Mouse (Mus musculus): ENCODE measurements at regions not wholly inside any gene's neighbourhood (a gene's known extent, or its start where the extent isn't known, plus 50 kb on each side); places are given as distances from the start of the nearest gene placed in this dataset.
"Not testable (repeated sequence)": the region's sequence is repeated elsewhere in the genome, so short reads cannot be mapped to it uniquely, and the experiment has no call there.

- Histone ChIP-seq H3K27me3 (ENCODE audit: control insufficient read depth, insufficient read depth, low read length) (no peaks in the 10 kb centered on the region), H3K27ac (ENCODE audit: insufficient read depth, low read depth, low read length) (no peak overlapping the region), H3K36me3 (ENCODE audit: control insufficient read depth, insufficient read depth, low read length) (no peaks in the 10 kb centered on the region), H3K4me3 (ENCODE audit: low read depth, low read length) (no peak overlapping the region), H3K4me1 (ENCODE audit: control insufficient read depth, insufficient read depth, insufficient read length, low read length) (no peaks in the 10 kb centered on the region)
- TF ChIP-seq POLR2A (IDR thresholded peaks at IDR 0.05; ENCODE audit: low read depth, low read length) (no peak), CTCF (IDR thresholded peaks at IDR 0.05; ENCODE audit: extremely low read depth, insufficient read length, insufficient replicate concordance, low read depth, low read length) (no peak)
- WGBS, result 81% methylated on average over 6 of the region's 6 CpGs
Measured at GRCm38 (mm10) chr12:79983232-79983631, 129.6 kb downstream of the Zfp36l1 start.

DNA sequence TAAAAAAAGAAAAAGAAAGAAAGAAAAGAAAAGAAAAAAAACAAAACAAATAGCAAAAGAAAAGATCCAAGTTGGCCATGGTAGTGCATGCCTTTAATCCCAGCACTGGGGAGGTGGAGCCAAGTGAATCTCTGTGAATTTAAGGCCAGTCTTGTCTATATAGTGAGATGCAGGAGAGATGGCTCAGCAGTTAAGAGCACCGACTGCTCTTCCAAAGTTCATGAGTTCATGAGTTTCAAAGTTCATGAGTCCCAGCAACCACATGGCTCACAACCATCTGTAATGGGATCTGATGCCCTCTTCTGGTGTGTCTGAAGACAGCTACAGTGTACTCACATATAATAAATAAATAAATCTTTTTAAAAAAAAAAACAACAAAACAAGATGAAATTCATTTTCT, 130.3 kb downstream of the Zfp36l1 start:
- WGBS, result 30% methylated on average over 1 of the region's 1 CpGs
- H3K27ac ChIP-seq (ENCODE audit: insufficient read depth, low read depth, low read length); H3K4me1 ChIP-seq (ENCODE audit: control insufficient read depth, insufficient read depth, insufficient read length, low read length); H3K27me3 ChIP-seq (ENCODE audit: control insufficient read depth, insufficient read depth, low read length); H3K36me3 ChIP-seq (ENCODE audit: control insufficient read depth, insufficient read depth, low read length); H3K4me3 ChIP-seq (ENCODE audit: low read depth, low read length): not testable (repeated sequence)

- Histone ChIP-seq H3K4me3 (ENCODE audit: low read depth, low read length) (no peak overlapping the region), H3K27ac (ENCODE audit: insufficient read depth, low read depth, low read length) (no peak overlapping the region), H3K27me3 (ENCODE audit: control insufficient read depth, insufficient read depth, low read length) (no peaks in the 10 kb centered on the region), H3K4me1 (ENCODE audit: control insufficient read depth, insufficient read depth, insufficient read length, low read length) (no peaks in the 10 kb centered on the region), H3K36me3 (ENCODE audit: control insufficient read depth, insufficient read depth, low read length) (no peaks in the 10 kb centered on the region)
- TF ChIP-seq CTCF (IDR thresholded peaks at IDR 0.05; ENCODE audit: extremely low read depth, insufficient read length, insufficient replicate concordance, low read depth, low read length) (no peak), POLR2A (IDR thresholded peaks at IDR 0.05; ENCODE audit: low read depth, low read length) (no peak)
- 45% methylated on average over 4 of the region's 4 CpGs for WGBS
Measured at GRCm38 (mm10) chr12:79980711-79981110, 132.1 kb downstream of the Zfp36l1 start.

- Histone ChIP-seq H3K27me3 (ENCODE audit: control insufficient read depth, insufficient read depth, low read length) (no peaks in the 10 kb centered on the region), H3K4me1 (ENCODE audit: control insufficient read depth, insufficient read depth, insufficient read length, low read length) (no peaks in the 10 kb centered on the region), H3K27ac (ENCODE audit: insufficient read depth, low read depth, low read length) (no peak overlapping the region), H3K36me3 (ENCODE audit: control insufficient read depth, insufficient read depth, low read length) (no peaks in the 10 kb centered on the region), H3K4me3 (ENCODE audit: low read depth, low read length) (no peak overlapping the region)
- WGBS, result 97% methylated on average over 3 of the region's 3 CpGs
- no peak for TF ChIP-seq POLR2A (IDR thresholded peaks at IDR 0.05; ENCODE audit: low read depth, low read length)
- TF ChIP-seq CTCF (IDR thresholded peaks at IDR 0.05; ENCODE audit: extremely low read depth, insufficient read length, insufficient replicate concordance, low read depth, low read length), result no peak
Measured at GRCm38 (mm10) chr12:79977136-79977535, 135.7 kb downstream of the Zfp36l1 start.

- Histone ChIP-seq H3K36me3 (ENCODE audit: control insufficient read depth, insufficient read depth, low read length) (no peaks in the 10 kb centered on the region), H3K4me3 (ENCODE audit: low read depth, low read length) (no peak overlapping the region), H3K27ac (ENCODE audit: insufficient read depth, low read depth, low read length) (no peak overlapping the region), H3K27me3 (ENCODE audit: control insufficient read depth, insufficient read depth, low read length) (no peaks in the 10 kb centered on the region), H3K4me1 (ENCODE audit: control insufficient read depth, insufficient read depth, insufficient read length, low read length) (peaks cover under 1% of the 10 kb centered on the region; the same call in 1 of the 2 replicates)
- TF ChIP-seq CTCF (IDR thresholded peaks at IDR 0.05; ENCODE audit: extremely low read depth, insufficient read length, insufficient replicate concordance, low read depth, low read length), result no peak
- no peak for TF ChIP-seq POLR2A (IDR thresholded peaks at IDR 0.05; ENCODE audit: low read depth, low read length)
- WGBS, result 82% methylated on average over 9 of the region's 9 CpGs
Measured at GRCm38 (mm10) chr12:79975466-79976239, 137.2 kb downstream of the Zfp36l1 start.

DNA sequence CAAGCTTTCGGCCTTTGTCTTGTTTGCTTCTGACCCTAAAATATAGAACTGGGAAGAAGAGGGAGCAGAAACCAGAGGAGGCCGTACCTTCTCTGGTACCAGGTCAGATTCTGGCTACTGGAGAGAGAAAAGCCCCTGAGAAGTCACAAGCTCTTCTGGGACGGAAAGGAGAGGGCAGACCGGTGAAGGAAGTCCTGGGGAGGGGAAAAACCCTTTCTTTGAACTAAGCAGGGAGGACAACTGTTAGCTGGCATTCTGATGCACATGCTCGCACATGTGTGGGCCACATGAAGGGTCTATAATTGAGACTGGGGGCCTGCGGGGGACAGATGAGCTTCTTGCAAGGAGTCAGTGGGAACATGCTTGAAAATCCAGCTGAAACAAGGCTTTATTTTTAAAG, 137.8 kb downstream of the Zfp36l1 start:
- H3K27me3 ChIP-seq (ENCODE audit: control insufficient read depth, insufficient read depth, low read length), result no peaks in the 10 kb centered on the region
- 87% methylated on average over 6 of the region's 6 CpGs for WGBS
- no peak overlapping the region for H3K27ac ChIP-seq (ENCODE audit: insufficient read depth, low read depth, low read length)
- H3K4me1 ChIP-seq (ENCODE audit: control insufficient read depth, insufficient read depth, insufficient read length, low read length), result peaks cover 7% of the 10 kb centered on the region
- no peak overlapping the region for H3K4me3 ChIP-seq (ENCODE audit: low read depth, low read length)
- TF ChIP-seq POLR2A (IDR thresholded peaks at IDR 0.05; ENCODE audit: low read depth, low read length), result no peak
- H3K36me3 ChIP-seq (ENCODE audit: control insufficient read depth, insufficient read depth, low read length), result no peaks in the 10 kb centered on the region

DNA sequence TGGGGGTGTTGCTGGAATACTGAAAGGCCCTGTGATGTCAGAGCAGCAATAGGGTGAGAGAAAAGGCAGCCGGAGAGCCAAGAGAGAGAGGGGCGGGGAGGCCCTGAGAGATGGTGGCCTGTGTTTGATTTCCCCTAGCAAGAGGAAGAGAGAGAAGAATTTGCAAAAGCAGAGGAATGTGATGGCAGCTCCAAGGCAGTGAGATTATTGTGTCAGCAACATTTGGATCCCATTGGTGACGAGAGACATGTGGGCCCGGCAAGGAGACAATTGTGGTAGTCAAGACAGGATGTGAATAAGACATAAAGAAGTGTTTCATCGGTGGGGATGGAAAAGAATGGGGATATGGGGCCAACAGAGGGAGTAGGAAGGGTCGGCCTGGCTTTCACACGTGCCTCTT, 138.3 kb downstream of the Zfp36l1 start:
- WGBS, result 75% methylated on average over 7 of the region's 7 CpGs
- H3K27ac ChIP-seq (ENCODE audit: insufficient read depth, low read depth, low read length), result no peak overlapping the region

More for the DNA sequence above, 138.3 kb downstream of the Zfp36l1 start:
- Histone ChIP-seq H3K27me3 (ENCODE audit: control insufficient read depth, insufficient read depth, low read length) (no peaks in the 10 kb centered on the region), H3K4me3 (ENCODE audit: low read depth, low read length) (no peak overlapping the region), H3K36me3 (ENCODE audit: control insufficient read depth, insufficient read depth, low read length) (no peaks in the 10 kb centered on the region), H3K4me1 (ENCODE audit: control insufficient read depth, insufficient read depth, insufficient read length, low read length) (peaks cover 12% of the 10 kb centered on the region)
- TF ChIP-seq CTCF (IDR thresholded peaks at IDR 0.05; ENCODE audit: extremely low read depth, insufficient read length, insufficient replicate concordance, low read depth, low read length), result no peak
- no peak for TF ChIP-seq POLR2A (IDR thresholded peaks at IDR 0.05; ENCODE audit: low read depth, low read length)

Data from small intestine, adult 2 months (tissue).